Mouse (Mus musculus) spleen, postnatal 36 days (tissue): Measurements from ENCODE around the gene Fjx1.
A peak's percentile ranks its signal among the peaks of the same experiment; 100 is the strongest.

Source experiments
- DNase-seq, 2 experiments: peaks; one replicate each; pipeline ENCODE4 v3.0.0; 2022; ENCODE audit warnings: low spot score in 2 of 2, mixed read lengths in 1 of 2

The Fjx1 gene

GRCm38 (mm10) chr2:102426434-102426833, 25.9 kb downstream of the Fjx1 start:
- DNase-seq, result no peak

- DNase-seq, result no peak
These were observed 36.1 kb downstream of the Fjx1 start for GRCm38 (mm10) chr2:102416149-102416743.

- no peak for DNase-seq
These were observed 39.6 kb downstream of the Fjx1 start for GRCm38 (mm10) chr2:102412738-102413137.

GRCm38 (mm10) chr2:102410615-102411014, 41.7 kb downstream of the Fjx1 start:
- DNase-seq, result no peak

- no peak for DNase-seq
These were observed 42.6 kb downstream of the Fjx1 start for GRCm38 (mm10) chr2:102409741-102410140.

- no peak for DNase-seq
These were observed 44.7 kb downstream of the Fjx1 start, which contains the start of gene Trim44 for GRCm38 (mm10) chr2:102407363-102408184. Gene Trim44, minus strand, starts transcription at chr2:102407828.

GRCm38 (mm10) chr2:102406324-102407304, 45.7 kb downstream of the Fjx1 start:
- no peak for DNase-seq

- DNase-seq, result no peak
These were observed 48.3 kb downstream of the Fjx1 start for GRCm38 (mm10) chr2:102403982-102404381.

- no peak for DNase-seq
These were observed 49.0 kb downstream of the Fjx1 start for GRCm38 (mm10) chr2:102403306-102403705.

GRCm38 (mm10) chr2:102401352-102401692, 51.0 kb downstream of the Fjx1 start:
- DNase-seq, result no peak

GRCm38 (mm10) chr2:102400605-102401351, 51.5 kb downstream of the Fjx1 start:
- DNase-seq, result peak; percentile 91 to 92

- DNase-seq, result no peak
These were observed 52.3 kb downstream of the Fjx1 start for GRCm38 (mm10) chr2:102399864-102400604.
